Mouse (Mus musculus) neutrophil, adult 5-6 weeks (primary cell): ENCODE measurements around the gene Snw1. TPM values are rescaled to one million over a fixed set of nuclear protein-coding genes. Genes with fewer than 3 reads are reported as not detected.

Experiments
- total RNA-seq: library from RNA; stranded (forward); fragments of 200-1000 nt; gene quantifications from 2 replicates; pipeline ENCODE4 v1.2.3, GENCODE M21; 2017

The Snw1 gene
- total RNA-seq, 1 experiment from 2014 or later, result 127 TPM

Other genes starting within 250 kb of the Snw1 start
- 16.8 and 20.3 TPM in 2 replicates for gene Noxred1, start 233.5 kb downstream of the Snw1 start, total RNA-seq
- gene Vipas39, start 206.0 kb downstream of the Snw1 start, total RNA-seq, result 50.5 and 52.8 TPM in 2 replicates
- 113 and 118 TPM in 2 replicates for gene Ahsa1, start 205.8 kb downstream of the Snw1 start, total RNA-seq
- not detected in 2 replicates for gene Ism2, start 172.6 kb downstream of the Snw1 start, total RNA-seq
- gene Sptlc2, start 83.9 kb downstream of the Snw1 start, total RNA-seq, result 133 and 147 TPM in 2 replicates
- gene Slirp, start 28.4 kb downstream of the Snw1 start, total RNA-seq, result 12.0 and 16.2 TPM in 2 replicates
- 44.8 and 75.5 TPM in 2 replicates for gene Alkbh1, start 28.3 kb downstream of the Snw1 start, total RNA-seq
- not detected in 2 replicates for gene Gm5788, start 22.4 kb upstream of the Snw1 start, total RNA-seq
- gene Gm8300, start 42.0 kb upstream of the Snw1 start, total RNA-seq, result not detected in 2 replicates
- gene Oog1, start 130.4 kb upstream of the Snw1 start, total RNA-seq, result not detected in 2 replicates
- not detected in 2 replicates for gene Gm4027, start 146.6 kb upstream of the Snw1 start, total RNA-seq
- not detected in 2 replicates for gene Gm16381, start 172.3 kb upstream of the Snw1 start, total RNA-seq